Mouse (Mus musculus) heart, embryonic 11.5 days (tissue): ENCODE results near the gene Fcrl1. TPM values are rescaled to one million over a fixed set of nuclear protein-coding genes. Genes with fewer than 3 reads are reported as not detected.
"Not testable (repeated sequence)": the region's sequence is repeated elsewhere in the genome, so short reads cannot be mapped to it uniquely, and the experiment has no call there.

Experiments used
- ATAC-seq: fragments of 200-750 bp; cut with Nextera tagmentation; replicated peaks from 2 replicates; pipeline ENCODE4 v1.8.0; 2017; ENCODE audit warnings: moderate library complexity; ENCODE audit not compliant: insufficient number of reproducible peaks, low FRiP score, low TSS enrichment
- H3K27ac ChIP-seq: fragments of 300-500 bp; sonication (generic); 2 replicates; pipeline ENCODE4 v1.5.1; 2014; ENCODE audit warnings: mild to moderate bottlenecking, low read depth, low read length
- H3K27me3 ChIP-seq: fragments of 300-500 bp; sonication (generic); 2 replicates; pipeline ENCODE4 v1.6.1; 2014; ENCODE audit warnings: mild to moderate bottlenecking, low read length, mixed read lengths; ENCODE audit not compliant: control insufficient read depth, insufficient read depth
- H3K36me3 ChIP-seq: fragments of 300-500 bp; sonication (generic); 2 replicates; pipeline ENCODE4 v1.6.1; 2014; ENCODE audit warnings: mild to moderate bottlenecking, low read length, moderate library complexity, mixed read lengths; ENCODE audit not compliant: control insufficient read depth, insufficient read depth
- H3K4me1 ChIP-seq: fragments of 300-500 bp; sonication (generic); 2 replicates; pipeline ENCODE4 v1.6.1; 2014; ENCODE audit warnings: low read length; ENCODE audit not compliant: control insufficient read depth, insufficient read depth
- H3K4me2 ChIP-seq: fragments of 300-500 bp; sonication (generic); 2 replicates; pipeline ENCODE4 v1.6.1; 2014; ENCODE audit warnings: mild to moderate bottlenecking, moderate library complexity
- H3K4me3 ChIP-seq: fragments of 300-500 bp; sonication (generic); 2 replicates; pipeline ENCODE4 v1.5.1; 2014; ENCODE audit warnings: low read depth, low read length
- H3K9ac ChIP-seq: fragments of 300-500 bp; sonication (generic); 2 replicates; pipeline ENCODE4 v1.6.1; 2014; ENCODE audit warnings: mild to moderate bottlenecking, low read depth, low read length, moderate library complexity
- H3K9me3 ChIP-seq: fragments of 300-500 bp; sonication (generic); replicated peaks from 2 replicates; pipeline ENCODE4 v1.6.1; 2016; ENCODE audit warnings: low read length; ENCODE audit not compliant: control insufficient read depth
- WGBS: fragments of 180-500 bp; shearing (Covaris S2); extraction: QIAGEN DNeasy Blood & Tissue Kit; methylation state at CpG from one replicate; pipeline ENCODE4 v1.1.7; 2014; ENCODE audit not compliant: insufficient replicate concordance; 5-methylcytosine and 5-hydroxymethylcytosine counted together
- polyA plus RNA-seq: library from polyadenylated mRNA; unstranded; fragments of >200 nt; fragmentation: Nextera tagmentation; extraction: Ambion mirVana; gene quantifications from 2 replicates; pipeline ENCODE4 v1.2.1, GENCODE M21; 2014

The Fcrl1 gene
- polyA plus RNA-seq, 1 experiment from 2014 or later, result not detected

DNA sequence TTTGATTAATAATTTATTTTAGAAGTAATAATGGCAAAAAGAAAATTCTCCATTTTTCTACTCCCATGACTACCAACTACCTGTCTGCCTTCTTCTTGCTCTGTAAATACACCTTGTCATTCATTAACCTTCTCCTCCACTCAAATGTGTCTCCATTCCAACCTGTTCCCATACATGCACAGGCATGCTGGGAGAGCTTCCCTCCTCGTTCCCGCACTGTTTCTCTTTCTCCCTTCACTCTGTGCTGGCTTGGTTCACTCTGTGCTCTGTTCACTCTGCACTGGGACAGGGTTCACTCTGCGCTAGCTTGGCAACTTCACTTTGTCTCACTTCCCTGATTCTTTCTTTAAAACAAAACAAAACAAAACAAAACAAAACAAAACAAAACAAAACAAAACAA, 1.0 kb downstream of the Fcrl1 start:
- 62% methylated on average over 3 of the region's 3 CpGs for WGBS
- Histone ChIP-seq H3K36me3 (no peaks in the 10 kb centered on the region), H3K4me2 (no peak overlapping the region), H3K27me3 (no peaks in the 10 kb centered on the region), H3K9ac (no peak overlapping the region), H3K4me3 (no peak overlapping the region), H3K4me1 (peaks cover 3% of the 10 kb centered on the region; the same call in 1 of the 2 replicates), H3K9me3 (no peaks in the 10 kb centered on the region), H3K27ac (no peak overlapping the region)
- no peak for ATAC-seq

DNA sequence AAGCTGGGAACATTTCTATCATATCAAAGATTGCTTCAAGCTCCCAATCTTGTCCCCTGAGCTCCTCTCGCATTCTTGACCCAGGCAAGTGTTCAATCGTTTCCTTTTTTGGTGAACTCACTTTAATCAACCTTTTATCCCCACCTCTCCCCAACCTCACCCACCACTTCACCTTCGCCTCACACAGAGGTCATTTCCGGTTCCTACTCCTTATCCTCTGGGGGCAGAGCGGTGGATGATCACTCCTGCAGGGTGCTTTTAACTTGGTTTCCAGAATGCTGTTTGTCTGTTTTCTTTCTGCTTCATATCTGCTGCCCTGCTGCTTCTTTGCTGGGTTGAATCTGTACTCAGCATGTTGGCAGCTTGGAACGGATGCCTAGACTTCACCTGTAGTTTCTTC, 1.5 kb downstream of the Fcrl1 start:
- H3K27me3 ChIP-seq, result no peaks in the 10 kb centered on the region
- ATAC-seq, result no peak
- no peaks in the 10 kb centered on the region for H3K36me3 ChIP-seq
- H3K4me1 ChIP-seq, result peaks cover 3% of the 10 kb centered on the region; the same call in 1 of the 2 replicates
- no peak overlapping the region for H3K4me3 ChIP-seq
- no peaks in the 10 kb centered on the region for H3K9me3 ChIP-seq
- no peak overlapping the region for H3K4me2 ChIP-seq
- no peak overlapping the region for H3K27ac ChIP-seq
- H3K9ac ChIP-seq, result no peak overlapping the region
- WGBS, result 47% methylated on average over 6 of the region's 6 CpGs

DNA sequence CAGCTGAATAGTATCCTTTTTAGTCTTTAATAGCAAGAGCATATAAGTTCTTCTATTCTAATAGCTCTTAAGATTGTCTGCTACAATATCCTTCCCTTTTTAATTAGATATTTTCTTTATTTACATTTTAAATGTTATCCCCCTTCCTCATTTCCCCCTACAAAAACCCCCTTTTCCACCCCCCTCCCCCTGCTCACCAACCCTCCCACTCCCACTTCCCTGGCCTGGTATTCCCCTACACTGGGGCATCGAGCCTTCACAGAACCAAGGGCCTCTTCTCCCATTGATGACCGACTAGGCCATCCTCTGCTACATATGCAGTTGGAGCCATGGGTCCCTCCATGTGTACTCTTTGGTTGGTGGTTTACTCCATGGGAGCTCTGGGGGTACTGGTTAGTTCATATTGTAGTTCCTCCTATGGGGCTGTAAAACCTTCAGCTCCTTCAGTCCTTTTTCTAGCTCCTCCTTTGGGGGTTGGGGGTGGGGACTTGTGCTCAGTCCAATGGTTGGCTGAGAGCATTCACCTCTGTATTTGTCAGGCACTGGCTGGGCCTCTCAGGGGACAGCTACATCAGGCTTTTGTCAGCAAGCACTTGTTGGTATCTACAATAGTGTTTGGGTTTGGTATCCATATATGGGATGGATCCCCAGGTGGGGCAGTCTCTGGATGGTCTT, 3.6 kb downstream of the Fcrl1 start:
- not testable (repeated sequence) for H3K4me3 ChIP-seq, H3K4me1 ChIP-seq, H3K27me3 ChIP-seq, H3K9me3 ChIP-seq, ATAC-seq, H3K36me3 ChIP-seq, H3K27ac ChIP-seq, H3K9ac ChIP-seq, H3K4me2 ChIP-seq
- 93% methylated on average over 2 of the region's 2 CpGs for WGBS

DNA sequence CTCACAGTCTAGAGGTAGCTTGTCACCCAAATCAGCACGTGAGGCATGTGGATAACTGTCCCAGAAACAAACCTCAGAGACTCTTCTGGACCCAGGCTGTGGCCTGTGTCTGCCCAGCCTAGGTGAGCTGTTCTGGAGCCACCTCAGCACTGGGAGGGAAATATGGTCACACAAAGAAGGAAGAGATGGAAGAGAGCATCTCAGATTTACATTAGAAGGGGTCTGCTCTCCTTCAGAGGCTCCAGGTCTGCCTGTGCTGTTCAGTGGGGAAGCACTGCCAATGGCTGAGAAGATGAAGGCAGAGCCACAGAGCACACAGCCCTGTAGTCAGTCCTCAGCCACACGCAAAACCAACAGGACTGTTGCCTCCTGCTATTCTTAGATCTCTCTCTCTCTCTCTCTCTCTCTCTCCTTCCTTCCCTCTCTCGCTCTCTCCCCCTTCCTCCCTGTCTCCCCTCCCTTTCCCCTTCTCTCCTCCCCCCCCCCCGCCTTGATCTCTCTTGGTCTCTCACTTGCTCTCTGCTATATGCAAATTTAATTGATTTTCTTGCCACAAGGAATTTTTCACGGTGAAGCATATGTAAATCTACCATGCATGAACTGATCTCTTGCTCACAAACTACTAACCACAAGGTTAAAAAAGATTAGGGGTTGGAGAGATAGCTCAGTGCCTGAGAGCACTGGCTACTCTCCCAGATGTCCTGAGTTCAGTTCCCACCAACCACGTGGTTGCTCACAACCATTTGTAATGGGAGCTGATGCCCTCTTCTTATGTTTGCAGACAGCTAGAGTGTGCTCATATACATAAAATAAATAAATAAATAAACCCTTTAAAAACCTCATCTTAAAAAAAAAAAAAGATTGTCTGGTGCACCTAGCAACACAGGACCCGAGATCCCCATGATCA, 5.9 kb downstream of the Fcrl1 start:
- WGBS, result 62% methylated on average over 7 of the region's 7 CpGs
- H3K4me3 ChIP-seq, result no peak overlapping the region
- no peak for ATAC-seq

DNA sequence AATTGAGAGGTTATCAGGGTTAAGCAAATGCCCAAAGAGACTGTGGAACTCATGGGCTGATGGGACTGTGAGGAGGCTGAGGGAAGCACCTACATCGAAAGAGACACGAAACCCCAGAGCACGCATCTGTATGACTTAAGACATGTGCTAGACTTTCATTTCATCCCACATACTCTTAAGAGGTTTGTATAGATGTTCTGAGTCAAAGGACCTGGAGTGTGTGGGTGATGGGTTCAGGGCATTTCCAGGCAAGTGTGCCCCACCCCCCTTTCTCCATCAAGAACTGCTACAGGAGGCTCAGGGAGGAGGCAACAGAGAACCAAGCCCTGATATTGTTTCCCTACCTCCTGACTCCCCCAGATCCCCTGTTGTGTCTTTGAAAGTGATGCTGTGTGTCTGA, 7.1 kb downstream of the Fcrl1 start:
- no peaks in the 10 kb centered on the region for H3K4me1 ChIP-seq
- H3K9me3 ChIP-seq, result no peaks in the 10 kb centered on the region
- H3K27me3 ChIP-seq, result peaks cover 3% of the 10 kb centered on the region; the same call in 1 of the 2 replicates
- H3K27ac ChIP-seq, result no peak overlapping the region
- no peak overlapping the region for H3K9ac ChIP-seq
- no peak overlapping the region for H3K4me2 ChIP-seq
- H3K4me3 ChIP-seq, result no peak overlapping the region
- 80% methylated on average over 3 of the region's 3 CpGs for WGBS
- H3K36me3 ChIP-seq, result no peaks in the 10 kb centered on the region
- ATAC-seq, result no peak

More for the DNA sequence above, 5.9 kb downstream of the Fcrl1 start:
- H3K9me3 ChIP-seq, result no peaks in the 10 kb centered on the region
- no peaks in the 10 kb centered on the region for H3K36me3 ChIP-seq
- H3K9ac ChIP-seq, result no peak overlapping the region
- H3K4me2 ChIP-seq, result no peak overlapping the region
- H3K4me1 ChIP-seq, result peaks cover 3% of the 10 kb centered on the region; the same call in 1 of the 2 replicates
- peaks cover 3% of the 10 kb centered on the region; the same call in 1 of the 2 replicates for H3K27me3 ChIP-seq
- H3K27ac ChIP-seq, result no peak overlapping the region

DNA sequence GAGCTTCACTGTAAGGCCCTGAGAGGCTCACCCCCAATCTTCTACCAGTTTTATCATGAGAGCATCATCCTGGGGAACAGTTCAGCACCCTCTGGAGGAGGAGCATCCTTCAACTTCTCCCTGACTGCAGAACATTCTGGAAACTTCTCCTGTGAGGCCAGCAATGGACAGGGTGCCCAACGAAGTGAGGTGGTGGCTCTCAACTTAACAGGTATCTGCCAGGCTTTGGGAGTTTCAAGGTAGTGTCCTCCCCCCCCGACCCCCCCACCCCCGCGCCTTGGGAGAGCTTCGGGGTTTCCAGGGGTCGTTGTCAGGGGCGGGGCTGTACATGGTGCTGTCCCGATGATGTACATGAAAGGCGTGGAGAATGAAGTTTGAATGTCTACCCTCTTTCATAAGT, 8.9 kb downstream of the Fcrl1 start:
- no peaks in the 10 kb centered on the region for H3K4me1 ChIP-seq
- no peaks in the 10 kb centered on the region for H3K9me3 ChIP-seq
- no peak overlapping the region for H3K4me3 ChIP-seq
- H3K9ac ChIP-seq, result no peak overlapping the region
- H3K27me3 ChIP-seq, result peaks cover 3% of the 10 kb centered on the region; the same call in 1 of the 2 replicates
- WGBS, result 78% methylated on average over 9 of the region's 9 CpGs
- no peak for ATAC-seq
- H3K27ac ChIP-seq, result no peak overlapping the region
- no peak overlapping the region for H3K4me2 ChIP-seq
- no peaks in the 10 kb centered on the region for H3K36me3 ChIP-seq

DNA sequence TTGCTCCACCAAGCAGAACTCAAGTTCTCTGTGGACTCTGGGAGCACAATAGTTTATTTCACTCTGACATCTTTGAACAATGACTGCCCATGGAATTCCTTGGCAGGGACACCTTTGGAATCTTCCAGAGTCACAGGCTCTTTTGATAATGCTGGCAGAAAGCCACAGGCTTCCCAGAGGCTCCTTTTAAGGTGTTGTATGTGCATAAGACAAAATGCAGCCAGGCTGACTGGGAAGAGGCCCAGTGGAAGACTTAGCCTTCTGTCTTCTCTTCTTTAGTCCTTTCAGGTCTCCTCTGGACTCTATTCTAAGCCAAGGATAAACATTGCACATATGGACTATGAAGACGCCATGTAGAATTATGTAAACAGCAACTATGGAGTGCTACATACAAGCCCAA, 14.7 kb downstream of the Fcrl1 start:
- WGBS, result 84% methylated on average over 1 of the region's 1 CpGs
- no peak for ATAC-seq

DNA sequence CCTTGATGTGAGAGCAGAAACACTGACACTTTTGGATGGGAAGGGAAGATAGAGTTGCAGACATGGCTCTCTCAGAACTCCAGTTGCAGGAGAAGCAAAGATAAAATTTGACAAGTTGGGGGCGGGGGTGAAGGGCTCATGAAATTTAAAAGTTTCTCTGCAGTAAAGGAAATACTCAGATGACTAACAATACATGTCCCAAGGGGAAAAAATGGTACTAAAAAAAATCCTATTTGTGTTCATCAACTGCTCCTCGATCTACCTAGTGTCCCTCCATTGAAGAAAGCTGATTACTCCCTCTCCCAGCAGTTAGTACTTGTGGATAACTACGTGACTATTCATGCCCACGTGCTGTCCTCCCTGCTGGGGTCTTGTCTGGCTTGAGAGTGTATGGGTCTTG, 22.6 kb downstream of the Fcrl1 start:
- Histone ChIP-seq H3K27ac (no peak overlapping the region), H3K4me1 (no peaks in the 10 kb centered on the region), H3K4me3 (no peak overlapping the region), H3K27me3 (no peaks in the 10 kb centered on the region), H3K9me3 (peaks cover 3% of the 10 kb centered on the region; the same call in 1 of the 2 replicates), H3K9ac (no peak overlapping the region), H3K36me3 (no peaks in the 10 kb centered on the region), H3K4me2 (no peak overlapping the region)
- 53% methylated on average over 4 of the region's 4 CpGs for WGBS
- no peak for ATAC-seq

More for the DNA sequence above, 14.7 kb downstream of the Fcrl1 start:
- H3K9me3 ChIP-seq, result peaks cover 3% of the 10 kb centered on the region; the same call in 1 of the 2 replicates
- no peak overlapping the region for H3K4me2 ChIP-seq
- H3K27ac ChIP-seq, result no peak overlapping the region
- no peaks in the 10 kb centered on the region for H3K27me3 ChIP-seq
- H3K36me3 ChIP-seq, result no peaks in the 10 kb centered on the region
- H3K9ac ChIP-seq, result no peak overlapping the region
- no peak overlapping the region for H3K4me3 ChIP-seq
- no peaks in the 10 kb centered on the region for H3K4me1 ChIP-seq
